Mouse (Mus musculus) kidney, adult 2 months (tissue): ENCODE measurements around the gene Dok7. TPM values are rescaled to one million over a fixed set of nuclear protein-coding genes. Genes with fewer than 3 reads are reported as not detected.

Source experiments
- DNase-seq: peaks from one replicate; pipeline ENCODE4 v3.0.0; 2021
- H3K27ac ChIP-seq: fragments of 200-500 bp; 2 replicates; pipeline ENCODE4 v1.5.1; 2012; ENCODE audit warnings: low read depth, low read length, control low read depth, inconsistent platforms; ENCODE audit not compliant: insufficient read depth
- H3K27me3 ChIP-seq: fragments of 200-500 bp; replicated peaks from 2 replicates; pipeline ENCODE4 v1.6.1; 2012; ENCODE audit warnings: mild to moderate bottlenecking, moderate library complexity, low read length, inconsistent platforms; ENCODE audit not compliant: control insufficient read depth, insufficient read depth
- H3K36me3 ChIP-seq: fragments of 200-500 bp; 2 replicates; pipeline ENCODE4 v1.6.1; 2012; ENCODE audit warnings: mild to moderate bottlenecking, moderate library complexity, low read length, inconsistent platforms; ENCODE audit not compliant: control insufficient read depth, insufficient read depth
- H3K4me1 ChIP-seq: fragments of 200-500 bp; 2 replicates; pipeline ENCODE4 v1.6.1; 2011; ENCODE audit warnings: low read length; ENCODE audit not compliant: control insufficient read depth, insufficient read depth
- H3K4me3 ChIP-seq: fragments of 200-500 bp; 2 replicates; pipeline ENCODE4 v1.5.1; 2011; ENCODE audit warnings: mild to moderate bottlenecking, low read depth, low read length, control low read depth; ENCODE audit not compliant: insufficient read depth
- CTCF ChIP-seq: fragments of 200-500 bp; conservative IDR thresholded peaks from 2 replicates; pipeline ENCODE4 v1.5.1; 2011; ENCODE audit warnings: low read depth, mild to moderate bottlenecking, control low read depth, low read length, moderate library complexity, mixed read lengths; ENCODE audit not compliant: insufficient read depth, insufficient read length
- POLR2A ChIP-seq: fragments of 200-500 bp; IDR thresholded peaks from one replicate; pipeline ENCODE4 v1.6.1; 2011; ENCODE audit warnings: low read depth, low read length, control low read depth
- WGBS: fragments of 180-500 bp; shearing (Covaris S2); methylation state at CpG from one replicate; pipeline ENCODE4 v1.1.7; 2018; 5-methylcytosine and 5-hydroxymethylcytosine counted together
- polyA plus RNA-seq: library from polyadenylated mRNA; depleted of rRNA; stranded (reverse); fragments of >200 nt; gene quantifications from 2 replicates; pipeline ENCODE4 v1.2.3, GENCODE M21; 2012

The Dok7 gene
- polyA plus RNA-seq, 1 experiment: 1.6 TPM

- WGBS: 61% methylated on average over 4 of the region's 4 CpGs
- H3K27ac ChIP-seq: no peak overlapping the region
- no peaks in the 10 kb centered on the region for H3K36me3 ChIP-seq
- H3K4me1 ChIP-seq: no peaks in the 10 kb centered on the region; the same call in 1 of the 2 replicates
- H3K4me3 ChIP-seq: no peak overlapping the region
- TF ChIP-seq POLR2A (no peak), CTCF (no peak)
- no peaks in the 10 kb centered on the region for H3K27me3 ChIP-seq
- peak; percentile 36 for DNase-seq
Measured at GRCm38 (mm10) chr5:35035795-35036194, 20.8 kb upstream of the Dok7 start.

GRCm38 (mm10) chr5:35037438-35037837 is 19.1 kb upstream of the Dok7 start:
- DNase-seq: no peak
- Histone ChIP-seq H3K4me1 (peaks cover 8% of the 10 kb centered on the region), H3K27me3 (no peaks in the 10 kb centered on the region), H3K36me3 (no peaks in the 10 kb centered on the region), H3K27ac (no peak overlapping the region), H3K4me3 (no peak overlapping the region)
- TF ChIP-seq CTCF: no peak
- TF ChIP-seq POLR2A: no peak

GRCm38 (mm10) chr5:35041268-35041829 is 15.2 kb upstream of the Dok7 start, which contains the start of gene Hgfac:
TSS of gene Hgfac (plus strand) at chr5:35041509.
- Histone ChIP-seq H3K27me3 (no peaks in the 10 kb centered on the region), H3K27ac (peak within 1 kb of the TSS; percentile 42), H3K4me1 (peaks cover 8% of the 10 kb centered on the region), H3K4me3 (peak within 1 kb of the TSS; percentile 9; the same call in 1 of the 2 replicates), H3K36me3 (no peaks in the 10 kb centered on the region)
- DNase-seq: peak; percentile 96
- WGBS: 17% methylated on average over 6 of the region's 6 CpGs
- TF ChIP-seq CTCF (0 out of 2 replicates have a peak, but pooled peaks have one; percentile 18), POLR2A (peak; percentile 2)

GRCm38 (mm10) chr5:35042431-35043109 is 14.0 kb upstream of the Dok7 start:
- peak; percentile 11 for DNase-seq
- H3K36me3 ChIP-seq: no peaks in the 10 kb centered on the region
- H3K27ac ChIP-seq: no peak overlapping the region
- H3K4me3 ChIP-seq: no peak overlapping the region
- WGBS: 55% methylated on average over 10 of the region's 10 CpGs
- no peaks in the 10 kb centered on the region for H3K27me3 ChIP-seq
- no peak for TF ChIP-seq POLR2A
- peaks cover 8% of the 10 kb centered on the region for H3K4me1 ChIP-seq

GRCm38 (mm10) chr5:35043110-35043451 is 13.5 kb upstream of the Dok7 start:
- Histone ChIP-seq H3K27ac (no peak overlapping the region), H3K36me3 (no peaks in the 10 kb centered on the region), H3K27me3 (no peaks in the 10 kb centered on the region), H3K4me1 (peaks cover 8% of the 10 kb centered on the region), H3K4me3 (no peak overlapping the region)
- TF ChIP-seq POLR2A: no peak
- peak; percentile 95 for TF ChIP-seq CTCF
- peak; percentile 91 for DNase-seq
- 9% methylated on average over 1 of the region's 1 CpGs for WGBS

GRCm38 (mm10) chr5:35050541-35050940 is 6.0 kb upstream of the Dok7 start:
- Histone ChIP-seq H3K4me3 (no peak overlapping the region), H3K36me3 (no peaks in the 10 kb centered on the region), H3K27ac (no peak overlapping the region), H3K4me1 (no peaks in the 10 kb centered on the region), H3K27me3 (no peaks in the 10 kb centered on the region)
- TF ChIP-seq CTCF (peak; percentile 36; the same call in 1 of the 2 replicates), POLR2A (no peak)
- DNase-seq: no peak
- 78% methylated on average over 5 of the region's 5 CpGs for WGBS

- Histone ChIP-seq H3K36me3 (no peaks in the 10 kb centered on the region), H3K4me1 (peaks cover 5% of the 10 kb centered on the region; the same call in 1 of the 2 replicates), H3K4me3 (no peak overlapping the region), H3K27me3 (no peaks in the 10 kb centered on the region), H3K27ac (no peak overlapping the region)
- no peak for DNase-seq
- 90% methylated on average over 3 of the region's 3 CpGs for WGBS
- TF ChIP-seq CTCF: no peak
- no peak for TF ChIP-seq POLR2A
Measured at GRCm38 (mm10) chr5:35054628-35055027, 1.9 kb upstream of the Dok7 start.
